Mouse (Mus musculus): ENCODE data around the gene Adamts17.

Gene Adamts17

DNA sequence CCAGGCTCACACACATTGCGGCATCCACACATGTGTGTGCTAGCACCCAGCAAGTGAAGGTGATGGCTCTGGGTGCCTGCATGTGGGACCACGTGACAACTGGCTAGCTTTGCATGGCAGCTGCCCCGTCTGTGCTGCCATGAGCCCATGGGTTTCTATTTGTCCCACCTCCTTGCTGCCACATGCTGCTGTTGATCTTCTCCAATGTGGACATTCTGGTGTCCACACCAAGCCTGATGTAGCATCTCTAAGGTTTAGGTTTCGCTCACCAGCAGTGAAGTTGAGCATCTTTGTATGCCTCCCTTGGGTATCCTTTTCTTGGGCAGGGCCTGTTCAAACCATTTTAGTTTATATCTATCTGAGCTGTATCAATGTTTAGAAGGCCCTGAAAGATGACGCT, 196.1 kb downstream of the Adamts17 start:
- no peak for DNase-seq

- no peak for DNase-seq
Measured at GRCm38 (mm10) chr7:67036502-67037485, 197.3 kb downstream of the Adamts17 start.

DNA sequence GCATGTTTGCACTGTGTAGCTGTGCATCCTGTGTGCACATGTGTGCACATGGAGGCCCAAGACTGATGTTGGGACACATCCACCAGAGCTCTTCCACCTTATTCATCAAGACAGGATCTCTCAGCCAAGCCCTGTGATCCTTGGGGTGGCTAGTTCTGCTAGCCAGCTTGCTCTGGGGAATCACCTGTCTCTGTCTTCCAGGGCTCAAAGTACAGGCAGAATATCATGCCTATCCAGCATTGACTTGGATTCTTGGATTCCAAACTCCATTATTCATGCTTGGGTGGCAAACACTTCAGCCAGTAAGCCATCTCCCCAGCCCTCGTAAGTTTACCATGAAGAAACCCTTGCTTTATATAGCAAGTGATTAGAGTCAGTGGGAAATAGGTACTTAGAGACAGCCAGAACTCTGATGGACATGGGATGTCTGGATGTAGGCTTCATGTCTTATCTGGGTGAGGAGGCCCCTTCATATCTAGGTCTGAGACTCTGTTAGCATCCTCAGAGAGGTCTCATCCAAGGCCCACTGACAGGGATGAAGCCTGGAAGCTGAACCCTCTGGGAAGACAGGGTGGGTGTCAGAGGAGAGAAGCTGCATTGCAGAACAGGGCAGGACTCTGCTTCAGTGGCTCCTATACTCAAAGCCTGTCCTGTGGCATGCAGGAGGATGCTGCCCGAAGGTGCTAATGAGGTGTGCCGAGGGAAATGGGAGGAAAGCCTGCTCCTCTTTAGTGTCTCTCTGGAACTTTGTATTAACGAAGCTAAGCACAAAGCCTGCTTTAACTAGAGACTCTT, 198.4 kb downstream of the Adamts17 start:
- DNase-seq, result no peak

DNA sequence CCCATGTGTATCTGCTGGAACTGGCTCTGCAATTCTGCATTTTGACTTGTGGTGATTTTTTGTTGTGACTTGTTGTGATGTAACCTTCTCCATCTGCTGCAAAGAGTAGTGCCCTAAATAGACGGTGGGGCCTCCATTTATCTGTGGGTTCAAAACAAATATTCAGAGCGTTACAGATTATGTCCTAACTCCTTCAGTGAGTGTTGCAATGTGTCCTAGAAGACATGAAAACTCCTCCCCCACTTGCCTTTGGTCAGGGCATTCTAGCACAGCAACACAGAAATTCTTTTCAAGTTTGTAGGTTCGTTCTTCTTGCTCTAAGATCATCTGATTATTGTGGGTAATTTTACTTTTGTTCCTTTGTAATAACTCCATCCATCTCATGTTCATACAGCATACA, 199.6 kb downstream of the Adamts17 start:
- no peak for DNase-seq

DNA sequence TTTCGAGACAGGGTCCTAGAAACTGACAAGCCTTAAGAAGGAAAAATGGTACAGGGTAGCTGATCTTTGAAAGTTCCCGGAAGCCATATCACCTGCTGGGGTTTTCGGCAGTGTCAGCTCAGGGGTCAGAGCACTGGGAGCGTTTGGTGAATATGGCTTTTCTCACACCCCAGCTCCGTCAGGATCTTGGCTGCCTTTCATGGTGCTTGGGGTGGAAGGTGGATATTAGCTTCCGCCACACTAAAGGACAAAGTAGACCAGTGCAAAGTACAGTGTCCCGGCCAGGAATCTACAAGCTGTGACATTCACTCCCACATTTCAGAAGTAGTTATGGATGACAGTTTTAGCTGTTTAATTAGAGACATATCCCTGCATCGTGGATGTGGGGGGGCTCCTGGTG, 200.3 kb downstream of the Adamts17 start:
- DNase-seq, result no peak

DNA sequence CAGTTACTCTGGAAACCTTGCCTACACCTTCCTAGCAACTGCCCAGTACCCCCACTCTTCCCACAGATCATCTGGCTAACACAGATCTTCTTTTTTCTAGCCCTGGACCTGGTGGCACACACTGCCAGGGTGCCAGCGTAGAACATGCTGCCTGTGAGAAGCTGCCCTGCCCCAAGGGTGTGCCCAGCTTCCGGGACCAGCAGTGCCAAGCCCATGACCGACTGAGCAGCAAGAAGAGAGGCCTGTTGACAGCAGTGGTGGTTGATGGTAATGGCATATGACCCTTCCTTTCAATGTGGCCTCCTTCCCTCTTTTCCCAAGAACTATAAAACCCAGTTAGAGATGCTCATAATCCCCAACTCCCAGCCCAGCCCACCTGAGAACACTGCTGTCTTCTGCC, 202.2 kb downstream of the Adamts17 start:
- DNase-seq, result no peak

DNA sequence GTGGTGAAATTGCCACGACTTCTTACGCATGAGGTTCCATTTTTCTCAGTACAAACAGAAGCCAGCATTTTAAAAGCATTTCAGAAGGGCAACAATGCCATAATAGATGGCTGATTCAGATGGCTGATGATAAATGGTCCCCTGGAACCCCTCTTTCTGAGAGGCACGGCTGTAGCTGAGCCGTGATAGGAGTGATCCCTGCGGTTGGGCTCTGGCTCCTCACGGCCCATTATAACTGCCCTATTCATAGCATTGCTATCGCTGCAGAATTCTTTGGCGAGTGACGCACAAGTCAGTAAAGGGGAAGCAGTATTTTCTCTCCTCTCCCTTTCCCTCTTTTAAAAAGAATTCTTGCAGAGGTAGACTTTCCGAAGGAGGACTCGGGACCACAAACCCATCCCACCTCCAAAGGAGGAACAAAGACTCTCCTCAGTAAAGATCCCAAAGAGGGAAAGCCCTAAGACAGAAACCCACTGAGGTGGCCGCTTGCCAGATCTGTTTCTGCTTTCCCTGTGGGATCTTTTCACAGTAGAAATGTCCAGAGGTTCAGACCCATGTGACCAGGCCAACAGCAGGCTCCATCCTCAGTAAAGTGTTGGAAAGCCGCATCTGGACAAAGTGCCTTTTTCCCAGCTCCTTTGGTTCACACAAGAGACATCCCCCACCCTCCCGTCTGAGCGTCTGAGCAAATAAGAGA, 204.7 kb downstream of the Adamts17 start:
- no peak for DNase-seq

DNA sequence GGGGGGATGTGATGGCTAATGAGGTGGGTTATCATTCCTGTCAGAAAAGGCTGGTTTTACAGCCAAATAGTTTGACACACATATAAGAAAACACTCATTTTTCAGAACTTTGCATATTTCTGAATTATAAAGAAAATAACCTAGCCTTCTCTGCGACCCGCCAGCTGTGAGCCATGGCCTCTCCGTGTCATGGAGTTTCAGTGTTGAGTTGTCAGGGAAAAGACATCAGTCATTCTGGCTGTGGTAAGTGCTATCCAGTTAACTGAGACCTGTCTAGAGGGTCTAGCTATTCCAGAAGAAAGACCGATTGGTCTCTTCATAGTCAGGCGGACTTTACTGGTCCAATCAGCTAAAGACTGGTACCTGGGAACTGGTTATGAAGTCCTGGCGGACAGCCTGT, 205.7 kb downstream of the Adamts17 start:
- DNase-seq, result no peak

GRCm38 (mm10) chr7:67049206-67049605, 209.7 kb downstream of the Adamts17 start:
- DNase-seq, result peak in 1 of 2 experiments; percentile 53

GRCm38 (mm10) chr7:67050424-67050823, 210.9 kb downstream of the Adamts17 start:
- no peak for DNase-seq

DNA sequence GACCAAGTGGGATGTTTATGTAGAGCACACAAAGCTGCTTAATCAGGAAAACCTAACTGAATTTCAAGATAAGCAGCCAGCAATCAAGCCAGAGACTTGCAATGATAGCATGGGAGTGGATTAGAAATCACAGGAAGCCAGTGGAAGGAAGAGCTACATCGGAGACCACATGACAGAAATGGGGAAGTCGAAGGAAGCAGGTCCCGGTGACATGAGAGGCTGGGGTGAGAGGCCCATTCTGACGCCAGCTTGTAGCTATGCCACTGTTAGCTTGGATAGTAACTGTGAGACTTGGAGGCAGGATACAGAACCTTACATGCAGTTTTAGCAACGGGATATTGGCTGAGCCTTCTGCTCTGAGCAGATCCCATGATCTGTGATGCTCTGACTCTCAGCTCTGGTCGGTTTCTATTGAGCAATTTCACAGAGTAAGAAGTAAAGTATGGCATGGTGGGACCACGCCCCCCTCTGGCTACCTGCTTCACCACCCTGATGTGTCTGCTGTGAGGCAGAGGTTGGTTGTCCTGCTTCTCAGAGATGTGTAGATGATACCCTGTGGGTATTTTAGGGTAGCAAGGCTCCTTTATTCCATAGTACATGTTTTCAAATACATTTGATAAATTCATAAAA, 211.7 kb downstream of the Adamts17 start:
- DNase-seq, result no peak

GRCm38 (mm10) chr7:67054876-67055275, 215.3 kb downstream of the Adamts17 start:
- DNase-seq, result no peak

DNA sequence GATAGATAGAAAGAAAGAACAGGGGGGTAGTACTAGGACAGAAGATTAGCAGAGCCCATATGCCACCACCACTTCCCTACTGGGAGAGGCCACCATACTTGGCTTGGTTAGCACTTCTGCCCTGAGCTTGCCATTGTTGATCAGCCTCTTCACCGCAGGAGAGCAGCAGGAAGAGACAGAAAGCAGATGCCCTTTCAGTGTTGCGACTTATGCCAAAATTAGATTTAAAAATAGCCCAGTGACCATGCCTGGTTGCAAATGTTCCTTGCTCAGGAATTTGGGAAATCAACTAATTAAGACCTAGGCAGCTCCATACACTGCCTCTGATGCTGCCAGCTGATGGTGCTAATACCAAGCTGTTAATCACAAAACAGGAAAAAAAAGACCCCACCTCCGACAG, 216.0 kb downstream of the Adamts17 start:
- peak; percentile 86 to 90 for DNase-seq

DNA sequence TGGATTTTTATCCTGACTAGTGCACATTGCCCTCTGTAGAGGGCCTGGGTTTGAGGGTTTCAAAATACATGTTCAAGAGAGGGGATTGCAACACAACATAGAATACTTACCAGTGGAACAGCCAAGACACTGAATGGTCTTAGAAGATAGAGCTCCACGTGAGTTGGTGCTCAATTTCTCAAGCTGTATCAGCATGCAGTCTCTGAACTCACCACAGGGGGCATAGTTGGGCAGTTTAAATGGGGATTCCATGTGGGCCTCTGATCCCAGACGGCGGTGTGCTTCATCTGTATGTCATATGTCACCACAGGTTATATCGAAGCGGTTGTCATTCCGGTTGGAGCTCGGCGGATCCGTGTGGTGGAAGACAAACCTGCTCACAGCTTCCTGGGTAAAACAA, 222.2 kb downstream of the Adamts17 start:
- DNase-seq, result peak; percentile 45 to 71

DNA sequence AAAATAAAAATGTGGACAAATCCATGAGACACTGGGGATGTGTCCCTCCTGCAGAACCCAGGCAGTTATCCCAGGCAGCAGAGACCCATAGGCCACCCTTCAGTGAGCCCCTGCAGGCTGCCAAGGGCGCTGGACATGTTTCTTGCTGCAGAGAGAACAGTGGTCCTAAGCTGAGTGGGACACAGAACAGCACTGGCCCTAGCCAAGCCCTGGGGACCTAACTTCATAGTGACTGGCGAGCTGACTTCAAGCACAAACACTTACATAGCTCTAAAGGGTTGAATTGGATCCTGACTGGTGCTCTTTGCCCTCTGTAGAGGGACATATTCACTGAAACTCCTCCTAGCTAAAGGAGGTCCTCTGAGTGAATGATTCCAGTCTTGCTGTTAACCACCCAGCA, 223.0 kb downstream of the Adamts17 start:
- DNase-seq, result no peak

GRCm38 (mm10) chr7:67064627-67065305, 225.2 kb downstream of the Adamts17 start:
- DNase-seq, result peak in 1 of 2 experiments; percentile 19

DNA sequence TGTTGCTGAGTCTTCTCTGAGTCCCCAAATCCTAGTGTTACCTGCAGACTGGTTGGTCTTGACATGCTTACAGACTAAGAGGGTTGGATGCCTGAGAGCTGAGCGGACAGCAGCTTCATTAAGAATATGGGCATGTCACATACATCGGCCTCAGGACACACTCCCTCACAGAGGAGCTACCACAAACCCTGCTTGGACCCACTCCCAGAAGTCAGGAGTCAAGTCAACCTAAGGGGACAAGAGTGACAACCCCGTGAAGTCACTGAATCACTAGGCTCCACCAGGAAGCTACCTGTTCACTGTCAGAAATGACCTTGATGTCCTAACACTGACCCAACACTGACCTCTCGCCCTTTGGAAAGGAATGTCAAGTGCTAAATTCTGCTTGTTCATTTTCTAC, 226.1 kb downstream of the Adamts17 start:
- DNase-seq, result no peak

GRCm38 (mm10) chr7:67072015-67072685, 232.6 kb downstream of the Adamts17 start:
- DNase-seq, result no peak

DNA sequence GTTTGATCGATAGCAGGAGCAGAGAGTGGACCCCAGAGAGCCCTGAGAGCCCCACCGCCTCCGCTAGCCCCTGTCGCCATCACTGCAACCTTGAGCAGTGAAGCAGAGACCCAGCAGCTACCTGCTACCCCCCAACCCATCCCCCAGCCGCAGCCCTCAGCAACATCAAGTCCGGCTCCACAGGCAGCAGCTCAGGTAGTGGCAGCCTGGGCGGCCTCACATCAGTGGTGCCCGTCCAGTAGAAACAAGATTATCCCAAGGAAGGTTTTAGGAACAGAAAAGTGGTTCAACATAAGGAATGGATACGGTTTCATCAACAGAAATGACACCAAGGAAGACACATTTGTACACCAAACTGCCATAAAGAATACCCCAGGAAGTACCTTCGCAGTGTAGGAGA, 243.2 kb downstream of the Adamts17 start:
- DNase-seq, result no peak

DNA sequence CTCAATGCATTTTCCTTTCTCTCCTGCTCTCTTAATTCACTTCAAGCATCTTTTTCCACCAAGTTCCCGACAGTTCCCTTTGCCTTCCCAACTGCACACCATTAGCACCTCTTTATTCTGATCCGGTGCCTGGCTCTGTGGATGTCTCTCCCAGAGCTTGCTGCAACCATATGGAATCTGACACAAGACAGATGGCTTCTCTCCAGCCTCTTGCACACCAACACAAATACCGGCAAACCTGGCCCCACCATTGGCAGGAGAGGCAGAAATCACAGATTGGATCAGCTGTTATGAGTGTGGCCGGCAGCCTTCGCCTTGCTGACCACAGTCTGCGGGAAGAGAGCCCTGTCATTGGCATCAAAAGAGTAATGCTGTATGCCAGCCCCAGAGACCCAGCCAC, 248.2 kb downstream of the Adamts17 start:
- peak; percentile 82 to 87 for DNase-seq

DNA sequence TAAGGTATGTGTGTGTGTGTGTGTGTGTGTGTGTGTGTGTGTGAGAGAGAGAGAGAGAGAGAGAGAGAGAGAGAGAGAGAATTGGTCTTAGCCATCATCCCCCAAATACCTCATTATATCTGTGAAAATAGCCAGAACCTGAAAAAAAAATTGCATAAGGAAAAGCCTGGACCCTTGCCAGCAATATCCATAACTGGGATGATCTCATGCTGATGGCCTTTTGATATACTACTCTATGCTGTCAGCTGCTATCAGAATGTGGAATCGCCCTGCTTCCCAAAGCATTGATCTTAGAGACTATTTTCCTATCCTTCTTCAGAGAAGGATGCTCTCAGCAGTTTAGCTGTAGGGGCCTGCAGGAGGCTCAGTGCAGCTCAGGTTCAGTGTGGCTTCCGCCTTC, 257.6 kb downstream of the Adamts17 start:
- DNase-seq, result no peak

Measured in cerebellum, postnatal 25 days (tissue).